Mouse (Mus musculus): ENCODE measurements around the gene Samd10. TPM values are rescaled to one million over a fixed set of nuclear protein-coding genes. Genes with fewer than 3 reads are reported as not detected.

Gene Samd10
- polyA plus RNA-seq, 1 experiment from 2014 or later: 26.9 TPM

DNA sequence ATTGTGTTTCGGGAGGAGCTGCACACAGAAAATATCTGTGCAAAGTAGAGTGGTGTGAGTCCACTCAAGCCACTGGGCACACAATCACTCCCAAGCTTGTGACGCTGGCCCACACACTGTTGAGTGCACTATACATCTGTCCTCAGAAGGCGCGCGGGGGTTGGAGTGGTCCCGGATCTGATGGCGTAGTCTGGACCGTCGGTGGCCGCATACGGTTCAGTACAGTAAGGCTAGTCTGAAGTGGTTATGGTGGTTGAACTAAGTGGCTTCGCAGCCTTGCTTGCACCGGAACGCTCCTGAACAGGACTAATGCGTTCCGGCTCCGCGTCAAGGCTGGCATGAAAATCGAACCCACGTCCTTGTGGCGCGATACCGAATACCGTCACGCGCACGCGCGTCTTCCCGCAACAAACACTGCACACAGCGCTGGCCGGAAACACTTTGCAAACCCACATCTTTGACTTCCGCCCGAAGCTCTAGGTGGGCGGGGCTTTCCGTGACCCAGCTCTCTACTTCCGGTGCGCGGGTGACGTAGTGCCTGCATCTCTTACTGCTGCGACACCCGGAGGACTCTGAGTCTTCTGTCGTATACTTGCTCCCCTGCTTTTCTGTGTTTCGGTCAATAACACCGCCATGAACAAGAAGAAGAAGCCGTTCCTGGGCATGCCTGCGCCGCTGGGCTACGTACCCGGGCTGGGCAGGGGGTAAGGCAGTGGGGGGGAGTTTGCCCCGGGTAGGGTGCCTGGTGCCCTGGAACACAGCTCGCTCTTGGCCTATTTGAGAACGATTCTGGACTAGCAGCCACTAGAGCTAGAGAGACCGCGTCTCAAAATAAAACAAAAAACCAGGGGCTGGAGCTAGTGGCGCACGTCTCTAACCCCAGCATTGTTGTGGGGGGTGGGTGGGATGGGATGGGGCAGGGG lies 2.1 kb upstream of the Samd10 start:
- peak overlapping the region; percentile 89 for H3K9ac ChIP-seq

GRCm38 (mm10) chr2:181600226-181600758 lies 1.3 kb upstream of the Samd10 start:
- WGBS: 61% methylated on average over 6 of the region's 6 CpGs

More for the DNA sequence above, 2.1 kb upstream of the Samd10 start:
- Histone ChIP-seq H3K4me2 (peak overlapping the region; percentile 70), H3K27ac (peak overlapping the region; percentile 80), H3K4me1 (peaks cover 33% of the 10 kb centered on the region), H3K27me3 (replicated peaks) (0 out of 2 replicates have a peak, but pooled peaks cover 6% of the 10 kb centered on the region), H3K4me3 (replicated peaks) (peak overlapping the region; percentile 94), H3K9me3 (no peaks in the 10 kb centered on the region), H3K36me3 (no peaks in the 10 kb centered on the region)
- WGBS: 1% methylated on average over 57 of the region's 57 CpGs
- peak; percentile 91 for ATAC-seq (ENCODE audit: insufficient read depth, low FRiP score, low read depth)

DNA sequence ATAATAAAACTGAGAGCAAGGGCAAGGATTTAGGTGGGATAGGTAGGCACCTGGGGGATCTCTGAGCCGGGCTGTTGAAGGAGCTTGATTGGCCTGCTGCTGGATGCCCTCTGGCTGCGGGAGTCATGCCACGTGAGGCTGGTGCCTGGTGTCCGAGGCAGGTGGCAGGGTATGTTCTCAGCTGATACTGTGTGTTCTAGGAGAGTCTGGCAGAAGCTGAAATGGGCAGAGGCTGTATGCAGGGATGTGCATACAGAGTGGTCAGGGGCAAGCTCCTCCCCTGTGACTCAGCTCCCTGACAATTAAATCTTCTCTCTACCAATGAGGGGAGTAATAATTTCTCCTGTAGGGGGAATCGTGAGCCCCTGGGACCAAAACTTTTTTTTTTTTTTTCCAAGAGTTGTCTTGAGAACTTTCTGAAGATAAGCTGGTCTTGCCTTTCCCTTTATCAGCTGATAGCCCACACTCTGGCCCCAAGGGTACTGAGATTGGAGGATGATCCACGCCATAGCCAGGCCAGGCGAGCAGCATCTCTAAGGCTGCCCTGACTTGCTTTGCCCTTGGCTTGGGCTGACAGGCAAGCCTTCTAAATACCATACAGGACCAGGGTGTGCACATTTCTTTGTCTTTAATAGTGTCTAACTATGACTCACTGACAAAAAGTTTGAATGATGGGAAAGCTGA lies 1.5 kb downstream of the Samd10 start:
- Histone ChIP-seq H3K4me2 (peak overlapping the region; percentile 90; the same call in 1 of the 2 replicates), H3K36me3 (no peaks in the 10 kb centered on the region), H3K9me3 (no peaks in the 10 kb centered on the region), H3K4me3 (replicated peaks) (no peak overlapping the region), H3K9ac (no peak overlapping the region), H3K27me3 (replicated peaks) (0 out of 2 replicates have a peak, but pooled peaks cover 6% of the 10 kb centered on the region), H3K27ac (peak overlapping the region; percentile 95; the same call in 1 of the 2 replicates), H3K4me1 (peaks cover 42% of the 10 kb centered on the region)
- ATAC-seq (ENCODE audit: insufficient read depth, low FRiP score, low read depth): no peak
- WGBS: 60% methylated on average over 7 of the region's 7 CpGs

More at GRCm38 (mm10) chr2:181600226-181600758, 1.3 kb upstream of the Samd10 start:
- no peaks in the 10 kb centered on the region for H3K9me3 ChIP-seq
- ATAC-seq (ENCODE audit: insufficient read depth, low FRiP score, low read depth): no peak
- 0 out of 2 replicates have a peak, but pooled peaks cover 6% of the 10 kb centered on the region for H3K27me3 ChIP-seq (replicated peaks)
- H3K4me2 ChIP-seq: peak overlapping the region; percentile 70
- H3K36me3 ChIP-seq: no peaks in the 10 kb centered on the region
- peak overlapping the region; percentile 94 for H3K4me3 ChIP-seq (replicated peaks)
- H3K27ac ChIP-seq: peak overlapping the region; percentile 62; the same call in 1 of the 2 replicates
- peak overlapping the region; percentile 27; the same call in 1 of the 2 replicates for H3K9ac ChIP-seq
- H3K4me1 ChIP-seq: peaks cover 35% of the 10 kb centered on the region

- Histone ChIP-seq H3K4me1 (peaks cover 42% of the 10 kb centered on the region), H3K36me3 (no peaks in the 10 kb centered on the region), H3K9ac (no peak overlapping the region), H3K4me3 (replicated peaks) (no peak overlapping the region), H3K9me3 (no peaks in the 10 kb centered on the region), H3K27ac (no peak overlapping the region), H3K4me2 (no peak overlapping the region), H3K27me3 (replicated peaks) (0 out of 2 replicates have a peak, but pooled peaks cover 6% of the 10 kb centered on the region)
- no peak for ATAC-seq (ENCODE audit: insufficient read depth, low FRiP score, low read depth)
- 38% methylated on average over 6 of the region's 6 CpGs for WGBS
Observed at GRCm38 (mm10) chr2:181596221-181596960, 2.6 kb downstream of the Samd10 start.

DNA sequence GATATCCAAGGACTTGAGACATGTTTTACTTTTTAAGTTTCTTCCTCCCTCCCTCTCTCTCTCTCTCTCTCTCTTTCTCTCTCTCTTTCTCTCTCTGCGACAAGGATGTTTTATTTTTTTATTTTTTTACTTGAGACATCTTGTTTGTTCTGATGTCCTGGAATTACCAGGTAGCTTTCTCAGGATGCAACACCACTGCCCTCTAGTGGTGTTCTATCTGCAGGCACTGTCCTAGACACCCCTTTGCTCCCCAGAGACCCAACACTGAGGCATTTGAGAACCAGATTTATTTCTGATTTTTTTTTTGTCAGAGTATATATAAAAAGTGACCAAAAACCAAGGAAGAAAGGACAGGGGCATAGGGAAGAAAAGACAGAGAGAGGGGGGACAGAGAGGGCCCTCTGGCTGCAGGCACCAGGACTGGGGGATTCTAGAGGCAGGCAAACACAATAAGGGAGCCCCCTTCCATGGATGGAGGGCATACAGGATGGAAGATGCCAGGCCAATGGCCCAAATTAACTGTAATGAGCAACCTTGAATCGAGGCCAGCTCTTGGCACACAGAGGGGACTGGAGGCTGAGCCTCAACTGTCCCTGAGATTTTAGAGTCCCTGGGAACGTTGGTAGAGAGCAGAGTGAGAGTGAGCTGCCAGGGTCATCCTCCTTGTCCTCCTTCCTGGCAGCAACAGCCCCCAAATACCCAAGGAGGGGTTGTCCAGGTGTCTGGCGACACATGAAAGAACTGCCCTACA lies 3.9 kb downstream of the Samd10 start:
- no peak overlapping the region for H3K9ac ChIP-seq
- no peak for ATAC-seq (ENCODE audit: insufficient read depth, low FRiP score, low read depth)

DNA sequence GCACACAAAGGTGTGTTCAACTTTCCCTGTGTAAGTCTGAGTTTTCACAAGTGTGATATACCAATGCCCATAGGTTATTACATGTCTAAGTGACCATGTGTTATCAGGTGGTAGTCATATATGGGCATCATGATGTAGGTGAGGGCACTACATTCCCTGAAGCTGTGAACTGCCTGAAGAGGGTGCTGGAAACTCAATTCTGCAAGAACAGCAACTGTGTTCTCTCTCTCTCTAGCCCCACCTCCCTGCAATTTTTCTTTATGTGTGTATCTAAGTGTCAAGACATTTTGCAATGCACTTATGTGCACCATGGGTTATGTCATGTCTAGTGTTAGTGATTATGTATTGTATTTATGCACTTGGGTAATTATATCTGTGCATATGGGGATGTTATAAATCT lies 5.1 kb downstream of the Samd10 start:
- Histone ChIP-seq H3K9ac (no peak overlapping the region), H3K4me3 (replicated peaks) (no peak overlapping the region), H3K27ac (peak overlapping the region; percentile 21; the same call in 1 of the 2 replicates), H3K27me3 (replicated peaks) (0 out of 2 replicates have a peak, but pooled peaks cover 2% of the 10 kb centered on the region), H3K9me3 (no peaks in the 10 kb centered on the region), H3K4me2 (no peak overlapping the region), H3K4me1 (peaks cover 38% of the 10 kb centered on the region), H3K36me3 (peaks cover 15% of the 10 kb centered on the region)
- no peak for ATAC-seq (ENCODE audit: insufficient read depth, low FRiP score, low read depth)

More for the DNA sequence above, 3.9 kb downstream of the Samd10 start:
- Histone ChIP-seq H3K4me3 (replicated peaks) (no peak overlapping the region), H3K9me3 (no peaks in the 10 kb centered on the region), H3K27ac (no peak overlapping the region), H3K4me1 (peaks cover 42% of the 10 kb centered on the region), H3K4me2 (no peak overlapping the region), H3K36me3 (peaks cover 4% of the 10 kb centered on the region; the same call in 1 of the 2 replicates), H3K27me3 (replicated peaks) (0 out of 2 replicates have a peak, but pooled peaks cover 6% of the 10 kb centered on the region)
- 67% methylated on average over 4 of the region's 4 CpGs for WGBS

GRCm38 (mm10) chr2:181593042-181593421 lies 6.0 kb downstream of the Samd10 start:
- Histone ChIP-seq H3K9ac (peak overlapping the region; percentile 93), H3K27me3 (replicated peaks) (no peaks in the 10 kb centered on the region), H3K4me1 (peaks cover 31% of the 10 kb centered on the region), H3K4me3 (replicated peaks) (peak overlapping the region; percentile 99), H3K27ac (peak overlapping the region; percentile 91), H3K4me2 (peak overlapping the region; percentile 76), H3K9me3 (no peaks in the 10 kb centered on the region), H3K36me3 (peaks cover 24% of the 10 kb centered on the region)
- WGBS: 4% methylated on average over 6 of the region's 6 CpGs
- ATAC-seq (ENCODE audit: insufficient read depth, low FRiP score, low read depth): peak; percentile 33

GRCm38 (mm10) chr2:181592231-181593041 lies 6.6 kb downstream of the Samd10 start, which contains the start of gene Zfp512b:
Zfp512b (minus strand) TSS chr2:181592803.
- WGBS: under 1% methylated on average over 75 of the region's 97 CpGs
- Histone ChIP-seq H3K4me2 (peak within 1 kb of the TSS; percentile 76), H3K9ac (peak within 1 kb of the TSS; percentile 93), H3K27ac (peak within 1 kb of the TSS; percentile 91), H3K9me3 (no peaks in the 10 kb centered on the region), H3K27me3 (replicated peaks) (no peaks in the 10 kb centered on the region), H3K36me3 (peaks cover 29% of the 10 kb centered on the region), H3K4me3 (replicated peaks) (peak within 1 kb of the TSS; percentile 99), H3K4me1 (peaks cover 31% of the 10 kb centered on the region)
- ATAC-seq (ENCODE audit: insufficient read depth, low FRiP score, low read depth): peak; percentile 75

DNA sequence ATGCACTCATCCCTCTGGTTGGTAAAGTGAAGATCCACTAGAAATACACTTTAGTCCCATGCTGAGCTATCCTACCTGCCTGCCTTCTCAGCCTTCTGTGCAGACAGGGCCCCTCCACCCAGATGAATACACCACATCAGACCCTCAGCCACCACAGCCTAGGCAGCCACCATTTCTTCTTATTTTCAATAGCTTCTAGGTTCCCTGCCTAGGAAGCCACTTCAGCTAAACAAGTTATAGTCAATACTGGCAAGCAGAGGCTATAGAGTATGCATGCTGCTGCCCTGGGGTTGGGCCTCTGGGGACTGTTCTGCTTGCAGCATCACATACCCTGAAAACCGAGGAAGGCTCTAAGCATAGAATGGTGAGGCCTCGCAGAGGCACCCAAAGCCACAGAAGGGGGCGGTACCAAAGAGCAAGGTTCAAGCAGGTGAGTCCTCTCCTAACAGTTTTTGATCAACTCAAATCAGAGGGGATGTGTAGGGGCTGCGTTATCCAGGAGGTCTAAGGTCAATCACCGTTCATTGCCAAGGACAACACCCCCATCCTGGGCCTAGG lies 7.4 kb downstream of the Samd10 start, which contains the start of gene Prpf6:
Prpf6 (plus strand) TSS at position 341 of the 558 bp plus-strand sequence.
- WGBS: 9% methylated on average over 5 of the region's 5 CpGs

More for the DNA sequence above, 7.4 kb downstream of the Samd10 start, which contains the start of gene Prpf6:
- Histone ChIP-seq H3K9me3 (no peaks in the 10 kb centered on the region), H3K36me3 (peaks cover 36% of the 10 kb centered on the region), H3K9ac (peak within 1 kb of the TSS; percentile 93), H3K27ac (peak within 1 kb of the TSS; percentile 91), H3K4me3 (replicated peaks) (peak within 1 kb of the TSS; percentile 99), H3K27me3 (replicated peaks) (no peaks in the 10 kb centered on the region), H3K4me1 (peaks cover 25% of the 10 kb centered on the region), H3K4me2 (peak within 1 kb of the TSS; percentile 76)
- 0 out of 2 replicates have a peak, but pooled peaks have one; percentile 25 for ATAC-seq (ENCODE audit: insufficient read depth, low FRiP score, low read depth)

All from stomach, embryonic 15.5 days (tissue).